Mouse (Mus musculus) hindbrain, embryonic 15.5 days (tissue): ENCODE data around the gene Kcna1. TPM values are rescaled to one million over a fixed set of nuclear protein-coding genes. Genes with fewer than 3 reads are reported as not detected.

Experiments used
- ATAC-seq: fragments of 200-750 bp; cut with Nextera tagmentation; 2 replicates; pipeline ENCODE4 v1.8.0; 2017; ENCODE audit warnings: low read depth, moderate number of reproducible peaks, moderate TSS enrichment; ENCODE audit not compliant: low FRiP score
- H3K27ac ChIP-seq: fragments of 300-500 bp; sonication (generic); replicated peaks from 2 replicates; pipeline ENCODE4 v1.5.1; 2015; ENCODE audit warnings: mild to moderate bottlenecking, inconsistent platforms
- H3K27me3 ChIP-seq: fragments of 300-500 bp; sonication (generic); 2 replicates; pipeline ENCODE4 v1.6.1; 2015; ENCODE audit warnings: control low read depth, inconsistent platforms
- H3K36me3 ChIP-seq: fragments of 300-500 bp; sonication (generic); 2 replicates; pipeline ENCODE4 v1.6.1; 2015; ENCODE audit warnings: control low read depth, inconsistent platforms
- H3K4me1 ChIP-seq: fragments of 300-500 bp; sonication (generic); replicated peaks from 2 replicates; pipeline ENCODE4 v1.6.1; 2015; ENCODE audit warnings: control low read depth, inconsistent platforms
- H3K4me2 ChIP-seq: fragments of 300-500 bp; sonication (generic); 2 replicates; pipeline ENCODE4 v1.6.1; 2015; ENCODE audit warnings: moderate library complexity, mild to moderate bottlenecking, inconsistent platforms
- H3K4me3 ChIP-seq: fragments of 300-500 bp; sonication (generic); 2 replicates; pipeline ENCODE4 v1.5.1; 2015; ENCODE audit warnings: mild to moderate bottlenecking, inconsistent platforms
- H3K9ac ChIP-seq: fragments of 300-500 bp; sonication (generic); 2 replicates; pipeline ENCODE4 v1.6.1; 2015; ENCODE audit warnings: inconsistent platforms
- H3K9me3 ChIP-seq: fragments of 300-500 bp; sonication (generic); 2 replicates; pipeline ENCODE4 v1.6.1; 2016; ENCODE audit warnings: control low read depth, inconsistent platforms
- WGBS: fragments of 180-500 bp; shearing (Covaris S2); methylation state at CpG from one replicate; pipeline ENCODE4 v1.1.7; 2015; 5-methylcytosine and 5-hydroxymethylcytosine counted together
- polyA plus RNA-seq: library from polyadenylated mRNA; unstranded; fragments of >200 nt; fragmentation: Nextera tagmentation; extraction: Ambion mirVana; gene quantifications from 2 replicates; pipeline ENCODE4 v1.2.1, GENCODE M21; 2015

Kcna1 gene
- polyA plus RNA-seq, 1 experiment from 2014 or later: 3.2 TPM

GRCm38 (mm10) chr6:126644181-126645043 is 1.8 kb downstream of the Kcna1 start:
- peak overlapping the region; percentile 67 for H3K27ac ChIP-seq
- peaks cover 37% of the 10 kb centered on the region for H3K4me1 ChIP-seq
- H3K36me3 ChIP-seq: no peaks in the 10 kb centered on the region
- H3K4me2 ChIP-seq: peak overlapping the region; percentile 98
- H3K9ac ChIP-seq: peak overlapping the region; percentile 53
- peaks cover 33% of the 10 kb centered on the region for H3K27me3 ChIP-seq
- peak overlapping the region; percentile 60 for H3K4me3 ChIP-seq
- WGBS: 0% methylated on average over 66 of the region's 66 CpGs
- no peaks in the 10 kb centered on the region for H3K9me3 ChIP-seq
- ATAC-seq: peak; percentile 55

DNA sequence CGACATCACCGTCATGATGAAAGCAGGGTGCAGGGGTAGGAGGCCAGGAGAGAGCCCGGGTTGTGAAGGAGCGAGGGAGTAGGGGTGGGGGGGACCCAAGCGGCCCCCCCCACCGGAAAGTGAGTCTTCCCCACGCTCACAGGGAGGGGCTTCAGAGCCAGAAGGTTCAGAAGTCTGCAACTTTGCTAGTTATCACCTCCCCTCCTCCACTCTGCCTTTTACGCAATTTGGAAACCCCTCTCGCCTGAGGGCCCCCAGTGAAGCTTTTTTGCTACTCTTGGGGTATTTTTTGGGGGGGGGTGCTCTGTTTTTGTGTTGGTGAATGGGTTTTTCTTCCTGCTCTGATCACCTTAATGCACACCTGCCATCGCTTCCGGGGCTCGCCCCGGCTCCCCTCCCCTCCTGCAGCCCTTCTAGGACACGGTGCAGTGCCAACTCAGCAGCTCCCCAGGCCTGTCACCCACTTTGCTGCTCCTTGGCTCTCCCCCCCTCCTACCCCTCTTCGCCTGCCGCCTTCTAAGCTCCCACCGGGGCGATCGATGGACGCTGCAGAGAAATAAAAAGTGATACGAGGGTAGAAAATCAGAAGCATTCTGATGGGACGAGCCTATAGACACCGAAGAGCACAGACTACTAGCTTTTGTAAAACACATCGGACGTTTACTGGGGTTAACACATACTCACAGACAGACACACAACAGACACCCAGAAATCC is 2.7 kb downstream of the Kcna1 start:
- no peaks in the 10 kb centered on the region for H3K9me3 ChIP-seq
- H3K27me3 ChIP-seq: peaks cover 33% of the 10 kb centered on the region
- H3K4me1 ChIP-seq: peaks cover 37% of the 10 kb centered on the region
- peak overlapping the region; percentile 60 for H3K4me3 ChIP-seq
- H3K4me2 ChIP-seq: peak overlapping the region; percentile 98
- WGBS: under 1% methylated on average over 25 of the region's 25 CpGs
- no peaks in the 10 kb centered on the region for H3K36me3 ChIP-seq
- peak overlapping the region; percentile 53 for H3K9ac ChIP-seq
- no peak for ATAC-seq
- no peak overlapping the region for H3K27ac ChIP-seq

DNA sequence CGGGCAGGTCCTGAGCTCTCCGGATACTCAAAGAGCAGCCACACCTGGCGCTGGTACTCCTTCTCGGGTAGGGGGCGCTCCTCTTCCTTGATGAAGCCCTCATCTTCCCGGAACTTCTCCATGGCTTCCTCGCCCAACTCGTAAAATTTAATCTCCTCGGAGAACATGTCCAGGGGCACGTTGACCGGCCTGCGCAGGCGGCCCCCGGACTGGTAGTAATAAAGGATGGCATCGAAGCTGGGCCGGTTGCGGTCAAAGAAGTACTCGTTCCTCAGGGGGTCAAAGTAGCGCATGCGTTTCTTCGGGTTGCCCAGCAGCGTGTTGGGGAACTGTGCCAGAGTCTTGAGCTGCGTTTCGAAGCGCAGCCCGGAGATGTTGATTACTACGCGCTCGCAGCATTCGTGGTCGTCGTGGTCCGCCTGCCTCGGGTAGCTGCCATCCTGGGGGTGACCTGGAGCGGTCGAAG is 3.3 kb downstream of the Kcna1 start:
- no peak for ATAC-seq
- no peak overlapping the region for H3K27ac ChIP-seq
- 1% methylated on average over 36 of the region's 36 CpGs for WGBS
- no peaks in the 10 kb centered on the region for H3K9me3 ChIP-seq
- H3K36me3 ChIP-seq: no peaks in the 10 kb centered on the region
- H3K9ac ChIP-seq: 0 out of 2 replicates have a peak overlapping the region, but pooled peaks have one; percentile 53
- peaks cover 37% of the 10 kb centered on the region for H3K4me1 ChIP-seq
- H3K4me3 ChIP-seq: peak overlapping the region; percentile 60
- peak overlapping the region; percentile 98 for H3K4me2 ChIP-seq
- H3K27me3 ChIP-seq: peaks cover 30% of the 10 kb centered on the region

DNA sequence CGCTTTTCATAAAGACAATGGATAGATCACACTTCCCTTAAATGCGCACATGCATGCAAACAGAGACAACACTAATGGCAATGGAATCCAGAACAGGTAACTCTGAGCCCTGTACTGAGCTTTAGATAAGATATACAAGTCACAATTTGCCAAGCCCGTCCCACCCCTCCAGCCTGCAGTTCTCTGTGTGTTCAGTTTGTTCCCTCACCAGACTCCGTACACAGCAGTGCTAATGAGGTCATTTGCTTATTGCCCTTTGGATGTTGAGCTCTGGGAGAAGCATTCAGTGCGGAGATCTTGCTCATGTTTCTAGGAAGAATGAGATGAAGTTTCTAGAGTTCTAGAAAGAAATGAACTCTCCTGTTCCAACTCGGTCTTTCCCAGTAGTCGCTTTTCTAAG is 17.7 kb downstream of the Kcna1 start:
- Histone ChIP-seq H3K27ac (no peak overlapping the region), H3K4me1 (no peaks in the 10 kb centered on the region), H3K9me3 (no peaks in the 10 kb centered on the region), H3K27me3 (no peaks in the 10 kb centered on the region), H3K4me3 (no peak overlapping the region), H3K9ac (no peak overlapping the region), H3K4me2 (no peak overlapping the region), H3K36me3 (no peaks in the 10 kb centered on the region)
- 90% methylated on average over 7 of the region's 7 CpGs for WGBS
- no peak for ATAC-seq

GRCm38 (mm10) chr6:126618455-126618854 is 27.7 kb downstream of the Kcna1 start:
- Histone ChIP-seq H3K27me3 (no peaks in the 10 kb centered on the region), H3K9me3 (no peaks in the 10 kb centered on the region), H3K27ac (no peak overlapping the region), H3K4me3 (no peak overlapping the region), H3K4me1 (no peaks in the 10 kb centered on the region), H3K4me2 (no peak overlapping the region), H3K36me3 (no peaks in the 10 kb centered on the region), H3K9ac (no peak overlapping the region)
- ATAC-seq: no peak
- WGBS: 82% methylated on average over 4 of the region's 4 CpGs

DNA sequence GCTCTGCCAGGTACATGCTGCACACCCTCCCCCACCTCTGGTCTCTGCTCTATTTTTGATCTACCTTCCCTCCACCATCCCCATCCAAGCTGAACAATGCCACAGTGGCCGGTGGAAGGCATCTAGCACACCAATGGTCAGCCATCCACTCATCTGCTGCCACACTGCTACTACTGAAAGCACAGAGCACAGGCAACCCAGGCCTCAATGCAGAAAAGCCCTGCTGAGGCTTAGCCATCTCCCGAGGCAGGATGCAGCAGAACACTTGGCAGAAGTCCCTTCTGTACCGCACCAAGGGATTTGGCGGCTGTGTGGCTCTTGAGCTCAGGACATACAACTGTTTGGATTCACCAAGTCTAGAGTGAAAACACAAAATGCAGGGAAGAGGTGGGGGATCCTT is 35.4 kb downstream of the Kcna1 start:
- H3K27me3 ChIP-seq: no peaks in the 10 kb centered on the region
- ATAC-seq: no peak
- WGBS: 68% methylated on average over 4 of the region's 4 CpGs
- no peak overlapping the region for H3K4me3 ChIP-seq
- no peaks in the 10 kb centered on the region for H3K9me3 ChIP-seq
- no peak overlapping the region for H3K27ac ChIP-seq
- H3K9ac ChIP-seq: no peak overlapping the region
- no peak overlapping the region for H3K4me2 ChIP-seq
- H3K36me3 ChIP-seq: no peaks in the 10 kb centered on the region
- H3K4me1 ChIP-seq: peaks cover 6% of the 10 kb centered on the region; the same call in 1 of the 2 replicates

GRCm38 (mm10) chr6:126609193-126609947 is 36.8 kb downstream of the Kcna1 start:
- Histone ChIP-seq H3K9ac (no peak overlapping the region), H3K27me3 (no peaks in the 10 kb centered on the region), H3K27ac (no peak overlapping the region), H3K4me3 (no peak overlapping the region), H3K9me3 (no peaks in the 10 kb centered on the region), H3K36me3 (no peaks in the 10 kb centered on the region), H3K4me1 (peaks cover 6% of the 10 kb centered on the region; the same call in 1 of the 2 replicates), H3K4me2 (no peak overlapping the region)
- WGBS: 51% methylated on average over 17 of the region's 17 CpGs
- ATAC-seq: no peak

GRCm38 (mm10) chr6:126601843-126602326 is 44.3 kb downstream of the Kcna1 start:
- ATAC-seq: 0 out of 2 replicates have a peak, but pooled peaks have one; percentile 47
- no peaks in the 10 kb centered on the region for H3K4me1 ChIP-seq
- WGBS: 75% methylated on average over 13 of the region's 13 CpGs

DNA sequence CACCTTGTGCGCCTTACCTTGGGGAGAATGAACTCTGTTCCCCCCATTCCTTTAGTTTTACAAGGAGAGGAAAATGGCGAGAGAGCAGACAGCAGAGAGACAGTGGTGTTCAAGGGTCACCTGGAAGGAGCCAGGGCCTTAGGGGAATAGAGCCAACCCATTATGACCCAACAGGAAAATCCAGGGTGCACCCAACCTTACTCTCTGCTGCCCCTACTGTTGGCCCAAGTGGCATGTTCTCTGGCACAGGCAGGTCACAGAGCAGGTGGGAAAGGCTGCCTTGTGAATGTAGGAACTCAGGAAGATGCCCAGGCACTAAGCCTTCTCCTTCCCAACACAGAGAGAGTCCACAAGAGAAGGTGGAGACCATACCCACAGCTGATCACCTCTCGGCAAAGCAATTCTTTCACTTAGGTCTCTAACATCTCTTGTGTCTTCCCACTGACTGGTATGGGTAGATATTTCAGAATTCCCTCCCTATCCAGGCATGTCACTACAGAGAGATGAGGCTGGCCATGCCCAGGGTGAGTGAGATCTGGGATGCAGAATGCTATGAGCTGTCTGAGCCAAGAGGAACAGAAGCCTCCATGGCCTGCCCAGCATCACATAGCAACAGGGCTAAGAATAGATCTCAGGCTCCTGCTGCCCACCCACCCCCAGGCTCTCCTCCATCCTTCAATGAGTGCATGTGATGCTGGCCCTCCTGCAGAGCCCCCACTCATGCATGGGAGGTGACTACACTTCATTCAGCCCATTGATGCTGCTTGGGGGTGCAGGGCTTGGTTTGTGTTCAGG is 46.8 kb downstream of the Kcna1 start:
- 94% methylated on average over 3 of the region's 3 CpGs for WGBS
- no peak for ATAC-seq

More at GRCm38 (mm10) chr6:126601843-126602326, 44.3 kb downstream of the Kcna1 start:
- no peak overlapping the region for H3K9ac ChIP-seq
- H3K9me3 ChIP-seq: no peaks in the 10 kb centered on the region
- H3K4me2 ChIP-seq: no peak overlapping the region
- H3K27me3 ChIP-seq: no peaks in the 10 kb centered on the region
- H3K4me3 ChIP-seq: no peak overlapping the region
- peak overlapping the region; percentile 42; the same call in 1 of the 2 replicates for H3K27ac ChIP-seq
- H3K36me3 ChIP-seq: no peaks in the 10 kb centered on the region

GRCm38 (mm10) chr6:126597741-126598140 is 48.4 kb downstream of the Kcna1 start:
- H3K36me3 ChIP-seq: no peaks in the 10 kb centered on the region
- no peak overlapping the region for H3K4me3 ChIP-seq
- no peaks in the 10 kb centered on the region for H3K27me3 ChIP-seq
- ATAC-seq: no peak
- H3K9me3 ChIP-seq: no peaks in the 10 kb centered on the region
- H3K27ac ChIP-seq: no peak overlapping the region
- no peak overlapping the region for H3K4me2 ChIP-seq
- 93% methylated on average over 4 of the region's 4 CpGs for WGBS
- 0 out of 2 replicates have a peak, but pooled peaks cover 3% of the 10 kb centered on the region for H3K4me1 ChIP-seq
- H3K9ac ChIP-seq: no peak overlapping the region

More for the DNA sequence above, 46.8 kb downstream of the Kcna1 start:
- Histone ChIP-seq H3K4me2 (no peak overlapping the region), H3K27me3 (no peaks in the 10 kb centered on the region), H3K36me3 (no peaks in the 10 kb centered on the region), H3K4me1 (no peaks in the 10 kb centered on the region), H3K9me3 (no peaks in the 10 kb centered on the region), H3K9ac (no peak overlapping the region), H3K4me3 (no peak overlapping the region), H3K27ac (no peak overlapping the region)
